Comparison of ENCODE assay signal across 16 mouse cellular contexts in the genomic region with DNA sequence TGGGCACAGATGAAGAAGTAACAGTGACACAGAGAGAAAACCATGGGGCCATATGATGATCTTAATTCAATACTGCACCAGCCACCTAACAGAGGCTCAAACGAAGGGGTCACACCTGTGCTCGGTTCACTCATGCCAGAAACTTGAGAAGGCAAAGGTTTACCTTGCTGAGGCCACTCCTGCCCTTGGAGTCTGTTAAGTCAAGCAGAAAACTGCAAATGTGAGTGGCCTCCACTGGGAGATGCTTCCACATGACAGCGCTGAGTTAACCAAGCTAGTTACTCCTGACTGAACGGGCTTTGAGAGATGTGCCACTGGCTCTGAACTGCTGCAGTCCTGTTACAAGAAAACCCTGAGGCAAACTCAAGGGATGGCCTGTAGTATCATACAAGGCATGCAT.
"Had no signal": no experiment of that assay in that cellular context is flagged by ENCODE, and none has a peak within 500 bp of the region (broad histone marks: within the 10 kb centered on the region; RNA-seq: fewer than 3 reads in every experiment).

No protein-coding gene starts in this region.

- DNase-seq: layer of hippocampus, adult 9-11 months; layer of hippocampus, postnatal 36 days; left cerebral cortex, postnatal 4 days; lung, adult 2 months; lung, postnatal 36 days; right cerebral cortex, postnatal 4 days; spleen, adult 18-20 months; thymus, postnatal 36 days had no signal

- H3K9ac ChIP-seq: limb, embryonic 13.5 days; liver, embryonic 15.5 days; midbrain, embryonic 13.5 days; stomach, embryonic 15.5 days had no signal

- H3K4me3 ChIP-seq: limb, embryonic 13.5 days; liver, embryonic 15.5 days; midbrain, embryonic 13.5 days; stomach, embryonic 15.5 days had no signal

- ATAC-seq: inflammation-experienced regulatory T-cells, adult 6 months; intestine, postnatal 0 days; lung, postnatal 0 days; midbrain, embryonic 13.5 days had no signal

- H3K4me2 ChIP-seq: limb, embryonic 13.5 days; liver, embryonic 11.5 days; liver, embryonic 15.5 days; midbrain, embryonic 13.5 days; stomach, embryonic 15.5 days had no signal

- H3K36me3 ChIP-seq: limb, embryonic 13.5 days; liver, embryonic 15.5 days; midbrain, embryonic 13.5 days; stomach, embryonic 15.5 days had no signal

- H3K9me3 ChIP-seq: limb, embryonic 13.5 days; liver, embryonic 15.5 days; midbrain, embryonic 13.5 days; stomach, embryonic 15.5 days had no signal

- H3K27me3 ChIP-seq: limb, embryonic 13.5 days; liver, embryonic 15.5 days; midbrain, embryonic 13.5 days; stomach, embryonic 15.5 days had no signal

- H3K27ac ChIP-seq: limb, embryonic 13.5 days; liver, embryonic 15.5 days; midbrain, embryonic 13.5 days; stomach, embryonic 15.5 days had no signal

- H3K4me1 ChIP-seq: stomach, embryonic 15.5 days had no signal
